Mouse (Mus musculus): ENCODE data around the gene Syngap1.

GRCm38 (mm10) chr17:26985503-26986179, 44.6 kb downstream of the Syngap1 start:
- TF ChIP-seq EP300 (IDR thresholded peaks at IDR 0.05; ENCODE audit: low read depth) (no peak), CTCF (IDR thresholded peaks at IDR 0.05; ENCODE audit: low read depth) (no peak)

All from liver, embryonic 14.5 days (tissue).